Mouse (Mus musculus): ENCODE measurements around the gene Dnajb6.

DNA sequence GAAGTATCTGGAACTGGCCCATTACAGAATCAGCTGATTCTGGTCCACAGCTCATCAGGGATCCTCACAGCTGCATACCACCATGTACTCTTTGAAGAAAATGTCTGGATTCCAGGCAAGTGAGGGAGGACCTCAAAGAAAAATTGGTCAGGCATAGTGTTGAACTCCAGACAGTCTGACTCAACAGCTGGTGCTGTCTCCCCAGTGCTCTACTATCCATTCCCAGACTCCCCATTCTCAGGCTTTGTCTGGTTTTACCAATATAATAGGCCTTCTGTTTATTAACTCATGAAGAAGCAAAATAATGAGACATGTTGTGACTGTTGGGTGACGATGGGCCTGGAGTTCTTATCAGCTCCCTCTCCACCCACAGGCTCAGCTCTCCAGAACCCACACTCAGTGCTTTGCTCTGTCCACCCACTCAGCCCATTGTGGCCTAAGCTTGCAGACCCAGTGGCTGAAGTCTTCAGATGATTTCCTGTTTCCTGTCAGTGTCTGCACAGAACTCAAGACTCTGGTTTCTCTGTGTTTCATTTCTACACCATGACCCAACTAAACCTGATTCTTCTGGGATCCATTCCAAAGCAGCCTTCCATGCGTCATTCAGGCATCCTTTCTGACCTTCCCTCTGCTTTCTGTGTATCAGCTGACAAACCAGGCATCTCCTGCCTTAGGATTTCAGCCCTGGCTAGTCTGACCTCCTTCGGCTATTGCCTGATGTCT, 107.1 kb downstream of the Dnajb6 start:
- no peak for TF ChIP-seq POLR2A (IDR thresholded peaks at IDR 0.05; ENCODE audit: borderline replicate concordance, insufficient read depth, low read length)
- TF ChIP-seq CTCF (IDR thresholded peaks at IDR 0.05; ENCODE audit: borderline replicate concordance, insufficient read depth, low read depth, low read length), result no peak

Data from cerebellum, adult 2 months (tissue).